Mouse (Mus musculus): ENCODE results near the gene Tbx1. TPM values are rescaled to one million over a fixed set of nuclear protein-coding genes. Genes with fewer than 3 reads are reported as not detected.

Gene Tbx1
- polyA plus RNA-seq, 1 experiment from 2014 or later, result 0.28 TPM

- Histone ChIP-seq H3K27me3 (replicated peaks; ENCODE audit: control insufficient read depth, insufficient read depth, low read length) (peaks cover 49% of the 10 kb centered on the region), H3K9ac (replicated peaks; ENCODE audit: low read depth, low read length) (no peak overlapping the region), H3K4me1 (replicated peaks; ENCODE audit: control insufficient read depth, insufficient read depth, low read length) (peaks cover 19% of the 10 kb centered on the region), H3K9me3 (ENCODE audit: control insufficient read depth, low read length) (no peaks in the 10 kb centered on the region), H3K27ac (ENCODE audit: low read length) (no peak overlapping the region), H3K4me2 (ENCODE audit: low read length) (no peak overlapping the region), H3K36me3 (ENCODE audit: control insufficient read depth, insufficient read depth) (peaks cover 14% of the 10 kb centered on the region), H3K4me3 (replicated peaks; ENCODE audit: low read length) (no peak overlapping the region)
- WGBS, result 54% methylated on average over 2 of the region's 2 CpGs
- no peak for ATAC-seq
These were observed 27.8 kb upstream of the Tbx1 start for GRCm38 (mm10) chr16:18618297-18618696.

- 2% methylated on average over 27 of the region's 27 CpGs for WGBS
- ATAC-seq, result peak; percentile 72
- Histone ChIP-seq H3K27ac (ENCODE audit: low read length) (no peak overlapping the region), H3K9ac (replicated peaks; ENCODE audit: low read depth, low read length) (peak overlapping the region; percentile 32), H3K4me1 (replicated peaks; ENCODE audit: control insufficient read depth, insufficient read depth, low read length) (peaks cover 19% of the 10 kb centered on the region), H3K27me3 (replicated peaks; ENCODE audit: control insufficient read depth, insufficient read depth, low read length) (peaks cover 41% of the 10 kb centered on the region), H3K4me3 (replicated peaks; ENCODE audit: low read length) (peak overlapping the region; percentile 26), H3K36me3 (ENCODE audit: control insufficient read depth, insufficient read depth) (peaks cover 8% of the 10 kb centered on the region), H3K4me2 (ENCODE audit: low read length) (peak overlapping the region; percentile 54), H3K9me3 (ENCODE audit: control insufficient read depth, low read length) (no peaks in the 10 kb centered on the region)
These were observed 27.0 kb upstream of the Tbx1 start for GRCm38 (mm10) chr16:18617370-18618065.

GRCm38 (mm10) chr16:18613301-18613700, 22.8 kb upstream of the Tbx1 start:
- no peak for ATAC-seq
- Histone ChIP-seq H3K27ac (ENCODE audit: low read length) (no peak overlapping the region), H3K4me3 (replicated peaks; ENCODE audit: low read length) (no peak overlapping the region), H3K4me2 (ENCODE audit: low read length) (no peak overlapping the region), H3K9me3 (ENCODE audit: control insufficient read depth, low read length) (no peaks in the 10 kb centered on the region), H3K27me3 (replicated peaks; ENCODE audit: control insufficient read depth, insufficient read depth, low read length) (peaks cover under 1% of the 10 kb centered on the region), H3K9ac (replicated peaks; ENCODE audit: low read depth, low read length) (no peak overlapping the region), H3K4me1 (replicated peaks; ENCODE audit: control insufficient read depth, insufficient read depth, low read length) (peaks cover 5% of the 10 kb centered on the region), H3K36me3 (ENCODE audit: control insufficient read depth, insufficient read depth) (no peaks in the 10 kb centered on the region)
- 94% methylated on average over 3 of the region's 3 CpGs for WGBS

- no peak for ATAC-seq
These were observed 21.3 kb upstream of the Tbx1 start for GRCm38 (mm10) chr16:18611752-18612151.

GRCm38 (mm10) chr16:18609099-18609498, 18.6 kb upstream of the Tbx1 start:
- Histone ChIP-seq H3K9me3 (ENCODE audit: control insufficient read depth, low read length) (no peaks in the 10 kb centered on the region), H3K9ac (replicated peaks; ENCODE audit: low read depth, low read length) (no peak overlapping the region), H3K36me3 (ENCODE audit: control insufficient read depth, insufficient read depth) (no peaks in the 10 kb centered on the region), H3K4me1 (replicated peaks; ENCODE audit: control insufficient read depth, insufficient read depth, low read length) (peaks cover 4% of the 10 kb centered on the region), H3K27me3 (replicated peaks; ENCODE audit: control insufficient read depth, insufficient read depth, low read length) (0 out of 2 replicates have a peak, but pooled peaks cover 2% of the 10 kb centered on the region), H3K4me2 (ENCODE audit: low read length) (no peak overlapping the region), H3K4me3 (replicated peaks; ENCODE audit: low read length) (no peak overlapping the region), H3K27ac (ENCODE audit: low read length) (no peak overlapping the region)
- 82% methylated on average over 2 of the region's 2 CpGs for WGBS
- no peak for ATAC-seq

More at GRCm38 (mm10) chr16:18611752-18612151, 21.3 kb upstream of the Tbx1 start:
- Histone ChIP-seq H3K4me3 (replicated peaks; ENCODE audit: low read length) (no peak overlapping the region), H3K4me2 (ENCODE audit: low read length) (no peak overlapping the region), H3K4me1 (replicated peaks; ENCODE audit: control insufficient read depth, insufficient read depth, low read length) (peaks cover 4% of the 10 kb centered on the region), H3K9ac (replicated peaks; ENCODE audit: low read depth, low read length) (no peak overlapping the region), H3K9me3 (ENCODE audit: control insufficient read depth, low read length) (no peaks in the 10 kb centered on the region), H3K27ac (ENCODE audit: low read length) (no peak overlapping the region), H3K36me3 (ENCODE audit: control insufficient read depth, insufficient read depth) (no peaks in the 10 kb centered on the region), H3K27me3 (replicated peaks; ENCODE audit: control insufficient read depth, insufficient read depth, low read length) (0 out of 2 replicates have a peak, but pooled peaks cover 2% of the 10 kb centered on the region)
- WGBS, result 88% methylated on average over 13 of the region's 13 CpGs

- H3K9ac ChIP-seq (replicated peaks; ENCODE audit: low read depth, low read length), result no peak overlapping the region
- H3K4me2 ChIP-seq (ENCODE audit: low read length), result peak overlapping the region; percentile 11; the same call in 1 of the 2 replicates
- ATAC-seq, result 0 out of 2 replicates have a peak, but pooled peaks have one; percentile 20
- 5% methylated on average over 11 of the region's 11 CpGs for WGBS
- H3K36me3 ChIP-seq (ENCODE audit: control insufficient read depth, insufficient read depth), result no peaks in the 10 kb centered on the region
- H3K9me3 ChIP-seq (ENCODE audit: control insufficient read depth, low read length), result no peaks in the 10 kb centered on the region
- H3K27ac ChIP-seq (ENCODE audit: low read length), result no peak overlapping the region
- no peak overlapping the region for H3K4me3 ChIP-seq (replicated peaks; ENCODE audit: low read length)
- H3K27me3 ChIP-seq (replicated peaks; ENCODE audit: control insufficient read depth, insufficient read depth, low read length), result 0 out of 2 replicates have a peak, but pooled peaks cover 2% of the 10 kb centered on the region
- H3K4me1 ChIP-seq (replicated peaks; ENCODE audit: control insufficient read depth, insufficient read depth, low read length), result peaks cover 4% of the 10 kb centered on the region
These were observed 17.8 kb upstream of the Tbx1 start for GRCm38 (mm10) chr16:18608226-18608625.

- Histone ChIP-seq H3K9me3 (ENCODE audit: control insufficient read depth, low read length) (no peaks in the 10 kb centered on the region), H3K36me3 (ENCODE audit: control insufficient read depth, insufficient read depth) (no peaks in the 10 kb centered on the region), H3K4me1 (replicated peaks; ENCODE audit: control insufficient read depth, insufficient read depth, low read length) (peaks cover 4% of the 10 kb centered on the region), H3K27ac (ENCODE audit: low read length) (no peak overlapping the region), H3K4me3 (replicated peaks; ENCODE audit: low read length) (no peak overlapping the region), H3K9ac (replicated peaks; ENCODE audit: low read depth, low read length) (no peak overlapping the region), H3K4me2 (ENCODE audit: low read length) (no peak overlapping the region), H3K27me3 (replicated peaks; ENCODE audit: control insufficient read depth, insufficient read depth, low read length) (0 out of 2 replicates have a peak, but pooled peaks cover 2% of the 10 kb centered on the region)
- ATAC-seq, result no peak
- WGBS, result 81% methylated on average over 5 of the region's 5 CpGs
These were observed 15.2 kb upstream of the Tbx1 start for GRCm38 (mm10) chr16:18605705-18606104.

- no peaks in the 10 kb centered on the region for H3K36me3 ChIP-seq (ENCODE audit: control insufficient read depth, insufficient read depth)
- no peak; the same call in 1 of the 2 replicates for ATAC-seq
- peaks cover 4% of the 10 kb centered on the region for H3K4me1 ChIP-seq (replicated peaks; ENCODE audit: control insufficient read depth, insufficient read depth, low read length)
- H3K4me3 ChIP-seq (replicated peaks; ENCODE audit: low read length), result no peak overlapping the region
- no peaks in the 10 kb centered on the region for H3K9me3 ChIP-seq (ENCODE audit: control insufficient read depth, low read length)
- H3K9ac ChIP-seq (replicated peaks; ENCODE audit: low read depth, low read length), result no peak overlapping the region
- WGBS, result 59% methylated on average over 8 of the region's 8 CpGs
- H3K4me2 ChIP-seq (ENCODE audit: low read length), result no peak overlapping the region
- H3K27me3 ChIP-seq (replicated peaks; ENCODE audit: control insufficient read depth, insufficient read depth, low read length), result 0 out of 2 replicates have a peak, but pooled peaks cover 2% of the 10 kb centered on the region
- no peak overlapping the region for H3K27ac ChIP-seq (ENCODE audit: low read length)
These were observed 13.8 kb upstream of the Tbx1 start for GRCm38 (mm10) chr16:18604267-18604701.

- no peaks in the 10 kb centered on the region for H3K4me1 ChIP-seq (replicated peaks; ENCODE audit: control insufficient read depth, insufficient read depth, low read length)
- H3K9ac ChIP-seq (replicated peaks; ENCODE audit: low read depth, low read length), result no peak overlapping the region
- no peaks in the 10 kb centered on the region for H3K36me3 ChIP-seq (ENCODE audit: control insufficient read depth, insufficient read depth)
- H3K27ac ChIP-seq (ENCODE audit: low read length), result no peak overlapping the region
- H3K9me3 ChIP-seq (ENCODE audit: control insufficient read depth, low read length), result no peaks in the 10 kb centered on the region
- no peak overlapping the region for H3K4me2 ChIP-seq (ENCODE audit: low read length)
- no peak overlapping the region for H3K4me3 ChIP-seq (replicated peaks; ENCODE audit: low read length)
- ATAC-seq, result no peak
- WGBS, result 60% methylated on average over 7 of the region's 7 CpGs
- no peaks in the 10 kb centered on the region for H3K27me3 ChIP-seq (replicated peaks; ENCODE audit: control insufficient read depth, insufficient read depth, low read length)
These were observed 11.0 kb upstream of the Tbx1 start for GRCm38 (mm10) chr16:18601447-18601846.
